Mouse (Mus musculus): ENCODE data around the gene Tbl2.

Gene Tbl2

DNA sequence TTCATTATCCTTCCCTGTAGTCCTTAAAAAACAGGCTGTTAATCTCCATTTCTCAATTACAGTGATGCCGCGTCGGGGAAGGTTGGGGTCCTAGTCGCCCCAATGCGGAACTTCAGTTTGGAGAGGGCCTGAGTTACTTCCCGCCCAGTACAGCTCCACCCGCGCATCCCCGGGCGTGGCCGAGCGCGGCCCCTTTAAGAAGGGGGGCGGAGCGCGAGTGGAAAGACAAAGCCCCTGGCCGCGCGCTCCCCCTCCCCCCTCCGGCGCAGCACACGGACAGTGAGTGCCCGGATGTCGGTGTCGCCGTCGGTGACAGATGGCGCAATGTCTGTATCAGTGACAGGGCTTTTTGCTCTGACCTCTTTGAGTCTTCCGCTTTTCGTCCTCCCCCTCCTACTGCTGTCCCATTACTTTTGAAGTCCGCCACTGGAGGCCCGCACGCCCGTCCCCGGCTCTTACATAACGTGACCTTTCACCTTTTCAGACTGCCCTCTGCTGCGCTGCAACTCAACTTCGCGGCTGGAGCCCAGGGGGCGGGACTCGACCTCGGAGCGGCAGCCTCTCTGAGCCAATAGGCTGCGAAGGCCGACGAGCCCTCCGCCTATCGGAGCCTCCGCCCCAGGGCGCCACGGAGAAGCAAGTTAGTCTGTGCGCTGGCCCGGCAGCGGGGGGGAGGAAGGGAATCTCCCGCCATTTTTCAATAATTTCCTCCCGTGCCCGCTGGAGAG, 37.3 kb downstream of the Tbl2 start, which contains the start of gene Baz1b:
TSS of gene Baz1b (plus strand) at position 644 of the 728 bp plus-strand sequence.
- DNase-seq (ENCODE audit: low spot score in 2 of 2): peak; percentile 98 to 99

DNA sequence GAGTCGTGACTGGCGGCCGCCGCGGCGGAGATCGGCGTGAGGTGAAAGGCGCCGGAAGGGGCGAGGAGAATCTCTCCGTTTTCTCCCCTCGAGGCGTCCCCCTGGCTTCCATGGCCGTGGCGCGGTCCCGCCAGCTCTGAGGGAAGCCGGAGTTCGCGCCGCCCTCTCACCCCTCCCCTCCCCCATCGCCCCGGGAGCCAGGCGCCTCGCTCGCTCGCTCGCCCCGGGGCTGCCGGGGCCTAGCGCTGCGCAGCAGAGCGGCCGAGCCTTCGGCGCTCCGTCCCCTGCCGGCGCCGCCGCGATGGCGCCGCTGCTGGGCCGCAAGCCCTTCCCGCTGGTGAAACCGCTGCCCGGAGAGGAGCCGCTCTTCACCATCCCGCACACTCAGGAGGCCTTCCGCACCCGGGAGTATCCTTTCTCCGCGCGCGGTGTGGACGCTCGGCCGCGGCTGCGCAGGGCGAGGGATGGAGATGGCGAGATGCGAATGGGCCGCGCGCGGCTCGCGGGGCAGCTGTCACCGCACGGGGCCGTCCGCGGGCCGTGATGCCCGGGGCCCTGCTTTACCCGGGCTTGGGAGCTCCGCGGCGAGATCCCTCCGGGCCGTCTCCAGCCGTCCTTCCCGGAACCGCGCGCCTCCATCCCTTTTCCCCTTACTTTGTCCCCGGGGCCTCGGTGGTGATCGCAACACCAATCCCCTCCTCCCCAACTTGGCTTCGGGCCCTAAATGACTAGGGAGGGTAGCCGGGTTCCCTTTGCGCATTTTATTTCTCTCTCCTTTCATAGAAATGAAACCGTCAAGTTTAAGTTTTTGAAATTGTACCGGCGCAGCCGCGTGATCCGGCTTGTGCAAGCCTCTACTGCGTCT, 38.1 kb downstream of the Tbl2 start:
- DNase-seq (ENCODE audit: low spot score in 2 of 2): peak; percentile 35 to 42

DNA sequence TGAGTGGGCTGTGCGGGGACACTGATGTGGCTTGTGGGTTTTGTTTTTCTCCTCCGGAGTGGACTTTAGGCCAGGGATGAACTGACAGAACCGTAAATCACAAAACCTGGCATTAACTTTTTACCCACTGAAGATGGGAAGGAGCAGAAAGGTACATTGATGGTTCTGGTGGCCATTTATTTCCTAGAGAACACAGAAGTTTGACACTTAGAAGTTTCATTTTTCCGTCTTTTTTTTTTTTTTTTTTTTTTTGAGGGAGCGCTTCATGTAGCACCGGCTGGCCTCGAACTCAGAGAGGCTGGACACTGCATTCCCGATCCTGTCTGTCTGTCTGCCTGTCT, 38.7 kb downstream of the Tbl2 start:
- no peak for DNase-seq (ENCODE audit: low spot score in 2 of 2)

DNA sequence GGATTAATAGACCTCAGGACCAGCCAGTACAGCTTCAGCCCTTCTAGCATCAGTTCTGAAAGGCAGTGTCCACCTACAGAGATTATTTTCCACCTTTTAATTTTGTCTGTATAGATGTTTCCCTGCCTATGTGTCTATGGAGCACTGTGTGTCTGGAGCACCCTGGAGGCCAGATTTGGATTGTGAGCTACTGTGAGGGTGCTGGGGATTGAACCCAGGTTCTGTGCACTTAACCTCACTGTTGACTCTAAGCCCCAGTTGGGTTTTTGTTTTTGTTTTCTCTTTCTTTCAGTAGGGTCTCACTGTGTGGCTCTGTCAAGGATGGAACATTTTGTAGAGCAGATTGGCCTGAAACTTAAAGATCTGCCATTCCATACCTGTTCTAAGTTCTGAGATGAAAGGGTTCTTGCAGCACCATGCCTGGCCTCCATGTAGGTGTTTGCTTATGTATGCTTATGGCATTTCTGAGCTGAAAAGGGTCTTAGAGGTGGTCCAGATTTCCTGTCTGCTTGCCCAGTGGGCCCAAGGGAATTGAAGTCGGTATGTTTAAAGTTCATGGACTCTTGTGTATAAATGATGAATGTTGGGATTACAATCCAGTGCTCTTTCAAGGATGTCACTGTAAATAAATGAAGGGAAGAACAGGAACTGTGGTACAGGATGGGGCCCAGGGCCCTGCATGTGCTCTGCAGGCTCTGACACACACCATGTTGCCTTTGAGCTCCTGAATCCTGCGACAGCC, 40.0 kb downstream of the Tbl2 start:
- DNase-seq (ENCODE audit: low spot score in 2 of 2): no peak

DNA sequence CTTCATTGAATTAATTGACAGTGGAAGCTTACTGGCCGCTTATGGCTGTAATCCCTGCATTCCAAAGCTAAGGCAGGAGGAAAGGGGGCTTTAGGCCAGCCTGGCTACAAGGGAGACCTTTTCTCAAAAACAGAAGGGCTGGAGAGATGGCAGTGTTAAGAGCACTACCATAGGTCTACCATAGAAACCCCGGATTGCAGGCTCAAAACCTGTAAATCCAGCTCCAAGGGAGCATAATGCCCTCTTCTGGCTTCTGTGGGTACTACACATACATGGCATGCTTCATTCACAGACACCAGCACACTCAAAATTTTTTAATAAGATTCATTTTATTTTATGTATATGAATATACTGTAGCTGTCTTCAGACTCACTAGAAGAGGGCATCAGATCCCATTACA, 42.2 kb downstream of the Tbl2 start:
- peak; percentile 57 to 78 for DNase-seq (ENCODE audit: low spot score in 2 of 2)

DNA sequence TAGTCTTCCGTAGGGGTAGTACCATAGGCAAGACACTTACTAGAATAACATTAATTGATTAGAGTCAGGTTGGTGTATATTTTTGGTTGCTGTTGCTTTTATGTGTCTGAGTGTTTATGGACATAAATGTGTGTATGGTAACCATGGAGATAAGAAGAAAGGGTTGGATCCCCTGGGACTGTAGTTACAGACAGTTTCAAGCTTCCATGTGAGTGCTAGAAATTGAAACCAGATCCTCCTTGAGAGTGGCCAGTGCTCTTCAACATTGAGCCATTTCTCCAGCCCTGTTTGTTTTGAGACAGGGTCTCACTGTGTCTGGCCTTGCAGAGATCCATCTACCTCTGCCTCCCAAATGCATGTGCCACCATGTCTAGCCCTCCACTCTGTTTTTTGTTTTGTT, 43.0 kb downstream of the Tbl2 start:
- no peak for DNase-seq (ENCODE audit: low spot score in 2 of 2)

DNA sequence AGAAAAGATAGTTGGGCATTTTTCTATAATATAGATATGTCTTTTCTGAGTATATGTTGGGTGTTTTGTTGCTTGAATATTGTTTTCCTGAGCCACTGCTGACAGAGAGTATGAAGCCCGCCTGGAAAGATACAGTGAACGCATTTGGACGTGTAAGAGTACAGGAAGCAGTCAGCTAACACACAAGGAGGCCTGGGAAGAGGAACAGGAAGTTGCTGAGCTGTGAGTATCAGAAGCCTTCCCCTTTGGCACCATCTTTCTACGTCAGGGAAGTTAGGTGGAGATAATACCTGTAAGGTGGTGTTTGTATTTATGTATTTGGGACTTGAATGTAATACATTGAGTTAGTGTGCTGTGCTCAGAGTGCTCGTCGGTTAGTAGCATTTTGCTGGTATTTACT, 46.9 kb downstream of the Tbl2 start:
- no peak for DNase-seq (ENCODE audit: low spot score in 2 of 2)

DNA sequence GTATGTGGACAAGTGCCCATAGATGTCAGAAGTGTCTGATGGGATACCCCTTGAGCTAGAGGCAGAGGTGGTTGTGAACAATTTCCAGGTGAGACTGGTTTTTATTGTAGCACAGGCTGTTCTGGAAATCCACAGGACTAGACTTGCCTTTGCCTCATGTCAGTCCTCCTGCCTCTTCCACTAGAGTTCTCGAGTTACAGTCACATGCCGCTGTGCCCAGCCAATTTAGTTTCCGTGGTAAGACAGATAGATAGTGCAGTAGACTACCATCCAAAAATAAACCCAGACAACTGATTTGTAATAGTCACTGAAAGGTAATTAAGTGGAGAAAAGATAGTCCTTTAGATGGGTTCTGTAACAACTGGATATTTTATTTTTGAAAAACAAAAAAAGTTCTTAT, 53.3 kb downstream of the Tbl2 start:
- DNase-seq (ENCODE audit: low spot score in 2 of 2): no peak

DNA sequence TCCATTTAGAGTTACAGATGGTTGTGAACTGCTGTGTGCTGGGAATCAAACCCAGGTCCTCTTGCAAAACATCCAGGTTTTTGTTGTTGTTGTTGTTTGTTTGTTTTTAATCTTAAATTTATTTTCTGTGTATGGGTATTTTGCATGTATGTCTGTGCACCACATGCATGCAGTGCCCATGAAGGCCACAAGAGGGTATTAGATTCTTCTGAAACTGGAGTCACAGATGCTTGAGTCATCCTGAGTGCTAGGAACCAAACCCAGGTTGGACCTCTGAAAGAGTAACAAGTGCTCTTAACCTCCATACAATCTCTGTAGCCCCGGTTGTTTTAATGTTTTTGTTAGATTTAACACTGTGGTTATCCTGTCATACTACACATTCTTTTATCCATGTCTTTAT, 58.7 kb downstream of the Tbl2 start:
- DNase-seq (ENCODE audit: low spot score in 2 of 2): no peak

Data from frontal cortex, postnatal 36 days (tissue).